Mouse (Mus musculus): ENCODE results near the gene Aifm2. TPM values are rescaled to one million over a fixed set of nuclear protein-coding genes. Genes with fewer than 3 reads are reported as not detected.

Aifm2 gene
- polyA plus RNA-seq, 1 experiment from 2014 or later: 4.4 TPM

DNA sequence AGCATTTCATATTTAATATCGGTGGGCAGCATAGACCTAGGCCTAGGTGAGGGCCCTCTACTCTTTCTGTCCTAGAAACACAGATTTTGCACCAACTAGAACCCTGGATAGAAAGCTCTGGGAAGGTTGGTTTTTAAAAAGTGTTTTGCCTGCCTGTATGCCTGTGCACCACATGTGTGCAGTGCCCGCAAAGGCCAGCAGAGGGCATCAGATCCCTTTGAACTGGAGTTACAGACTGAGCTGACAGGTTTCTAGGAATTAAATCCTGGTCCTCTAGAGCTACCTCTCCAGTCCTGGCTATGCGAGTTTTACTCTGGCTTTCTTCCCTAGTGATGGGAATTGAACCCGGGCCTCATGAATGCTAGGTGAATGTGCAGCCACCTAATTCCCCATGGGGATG, 30.1 kb downstream of the Aifm2 start:
- WGBS: 86% methylated on average over 4 of the region's 4 CpGs
- Histone ChIP-seq H3K4me3 (ENCODE audit: low read depth, low read length) (no peak overlapping the region), H3K9ac (ENCODE audit: low read length) (no peak overlapping the region), H3K4me2 (ENCODE audit: low read length) (no peak overlapping the region), H3K36me3 (ENCODE audit: control insufficient read depth, insufficient read depth, low read length) (peaks cover 98% of the 10 kb centered on the region), H3K27ac (ENCODE audit: low read depth, low read length) (no peak overlapping the region), H3K4me1 (ENCODE audit: control insufficient read depth, insufficient read depth, low read length) (no peaks in the 10 kb centered on the region), H3K9me3 (replicated peaks; ENCODE audit: control insufficient read depth, low read length) (no peaks in the 10 kb centered on the region), H3K27me3 (replicated peaks; ENCODE audit: control insufficient read depth, insufficient read depth, low read length) (no peaks in the 10 kb centered on the region)
- no peak for ATAC-seq
- peak; percentile 17 for DNase-seq (ENCODE audit: low spot score)

DNA sequence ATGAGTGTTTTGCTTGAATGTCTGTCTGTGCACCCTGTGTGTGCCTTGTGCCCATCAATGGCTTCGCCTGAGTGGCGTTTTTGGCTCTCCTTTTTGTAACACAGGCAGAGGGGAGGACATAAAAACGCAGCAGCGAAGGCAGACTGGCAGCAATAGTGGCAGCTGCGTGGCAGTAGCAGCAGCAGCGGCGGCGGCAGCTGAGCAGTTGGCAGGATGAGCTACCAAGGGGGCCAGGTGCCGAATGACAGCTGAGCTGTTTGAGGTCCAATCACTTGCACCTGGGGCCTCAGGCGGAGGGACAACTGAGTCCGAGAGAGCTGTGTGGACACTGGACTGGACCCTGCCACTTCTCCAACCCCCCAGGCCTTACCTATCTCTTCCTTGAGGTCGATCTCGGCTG, 32.2 kb downstream of the Aifm2 start:
- Histone ChIP-seq H3K27me3 (replicated peaks; ENCODE audit: control insufficient read depth, insufficient read depth, low read length) (no peaks in the 10 kb centered on the region), H3K27ac (ENCODE audit: low read depth, low read length) (no peak overlapping the region)
- no peak for DNase-seq (ENCODE audit: low spot score)

DNA sequence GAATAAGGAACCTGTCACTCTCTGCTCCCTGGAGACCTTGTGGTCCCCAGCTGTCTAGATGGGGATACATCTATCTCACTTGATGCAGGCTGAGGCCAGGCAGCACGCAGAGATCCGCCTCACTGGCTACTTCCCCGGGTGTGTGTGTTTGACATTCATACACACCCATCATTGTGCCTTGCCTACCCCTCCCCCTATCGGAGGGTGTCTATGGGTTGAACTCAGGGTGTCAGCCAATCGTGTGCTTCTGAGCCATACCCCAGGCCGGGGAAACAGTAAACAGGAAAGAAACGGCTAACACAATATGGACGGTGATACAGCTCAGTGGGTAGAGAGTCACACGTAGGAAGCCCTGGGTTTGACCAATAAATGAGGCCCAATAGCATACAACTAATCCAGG, 35.0 kb downstream of the Aifm2 start:
- H3K27ac ChIP-seq (ENCODE audit: low read depth, low read length): no peak overlapping the region
- 90% methylated on average over 9 of the region's 9 CpGs for WGBS
- H3K27me3 ChIP-seq (replicated peaks; ENCODE audit: control insufficient read depth, insufficient read depth, low read length): no peaks in the 10 kb centered on the region
- H3K4me2 ChIP-seq (ENCODE audit: low read length): no peak overlapping the region
- peaks cover 95% of the 10 kb centered on the region for H3K36me3 ChIP-seq (ENCODE audit: control insufficient read depth, insufficient read depth, low read length)
- ATAC-seq (no peak), DNase-seq (ENCODE audit: low spot score) (no peak)
- H3K9me3 ChIP-seq (replicated peaks; ENCODE audit: control insufficient read depth, low read length): no peaks in the 10 kb centered on the region
- no peak overlapping the region for H3K9ac ChIP-seq (ENCODE audit: low read length)
- H3K4me3 ChIP-seq (ENCODE audit: low read depth, low read length): no peak overlapping the region
- no peaks in the 10 kb centered on the region for H3K4me1 ChIP-seq (ENCODE audit: control insufficient read depth, insufficient read depth, low read length)

More for the DNA sequence above, 32.2 kb downstream of the Aifm2 start:
- no peak for ATAC-seq
- no peak overlapping the region for H3K9ac ChIP-seq (ENCODE audit: low read length)
- H3K4me3 ChIP-seq (ENCODE audit: low read depth, low read length): no peak overlapping the region
- peaks cover 98% of the 10 kb centered on the region for H3K36me3 ChIP-seq (ENCODE audit: control insufficient read depth, insufficient read depth, low read length)
- H3K9me3 ChIP-seq (replicated peaks; ENCODE audit: control insufficient read depth, low read length): no peaks in the 10 kb centered on the region
- H3K4me1 ChIP-seq (ENCODE audit: control insufficient read depth, insufficient read depth, low read length): no peaks in the 10 kb centered on the region
- 89% methylated on average over 13 of the region's 13 CpGs for WGBS
- H3K4me2 ChIP-seq (ENCODE audit: low read length): no peak overlapping the region

DNA sequence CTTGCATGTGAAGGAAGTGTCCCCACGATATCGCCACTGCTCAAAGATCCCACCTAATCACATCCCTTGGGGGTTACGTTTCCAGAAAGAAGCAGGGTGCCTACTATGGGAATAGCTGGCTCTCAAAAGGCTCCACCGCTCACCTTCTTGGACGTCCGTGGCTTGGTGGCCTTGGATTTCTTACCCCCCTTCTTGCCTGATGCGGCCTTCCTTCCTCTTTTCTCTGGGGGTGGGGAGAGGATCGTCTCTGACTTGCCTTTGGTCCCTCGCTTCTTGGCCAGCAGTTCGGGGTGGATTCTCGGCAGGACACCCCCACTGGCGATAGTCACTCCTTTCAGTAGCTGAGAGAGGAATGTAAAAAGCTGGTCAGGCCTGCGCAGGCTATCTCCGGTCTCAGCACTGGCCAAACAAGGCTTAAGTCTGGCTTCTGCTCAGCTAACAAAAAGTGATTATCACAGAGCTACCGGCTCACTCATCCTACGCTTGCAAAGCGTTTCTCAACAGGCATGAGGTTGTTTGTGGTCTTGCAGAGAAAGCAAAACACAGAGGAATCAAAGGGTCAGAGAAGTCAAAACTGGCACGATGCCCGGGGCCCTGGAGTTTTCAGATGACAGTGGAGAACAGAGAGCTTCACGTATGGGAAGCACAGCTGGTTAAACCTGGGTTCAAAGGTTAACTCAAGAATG, 36.6 kb downstream of the Aifm2 start:
- Histone ChIP-seq H3K9me3 (replicated peaks; ENCODE audit: control insufficient read depth, low read length) (no peaks in the 10 kb centered on the region), H3K4me2 (ENCODE audit: low read length) (no peak overlapping the region), H3K27me3 (replicated peaks; ENCODE audit: control insufficient read depth, insufficient read depth, low read length) (no peaks in the 10 kb centered on the region), H3K9ac (ENCODE audit: low read length) (no peak overlapping the region), H3K36me3 (ENCODE audit: control insufficient read depth, insufficient read depth, low read length) (peaks cover 94% of the 10 kb centered on the region), H3K4me3 (ENCODE audit: low read depth, low read length) (no peak overlapping the region), H3K4me1 (ENCODE audit: control insufficient read depth, insufficient read depth, low read length) (no peaks in the 10 kb centered on the region), H3K27ac (ENCODE audit: low read depth, low read length) (no peak overlapping the region)
- DNase-seq (ENCODE audit: low spot score) (no peak), ATAC-seq (no peak)
- 90% methylated on average over 20 of the region's 20 CpGs for WGBS

DNA sequence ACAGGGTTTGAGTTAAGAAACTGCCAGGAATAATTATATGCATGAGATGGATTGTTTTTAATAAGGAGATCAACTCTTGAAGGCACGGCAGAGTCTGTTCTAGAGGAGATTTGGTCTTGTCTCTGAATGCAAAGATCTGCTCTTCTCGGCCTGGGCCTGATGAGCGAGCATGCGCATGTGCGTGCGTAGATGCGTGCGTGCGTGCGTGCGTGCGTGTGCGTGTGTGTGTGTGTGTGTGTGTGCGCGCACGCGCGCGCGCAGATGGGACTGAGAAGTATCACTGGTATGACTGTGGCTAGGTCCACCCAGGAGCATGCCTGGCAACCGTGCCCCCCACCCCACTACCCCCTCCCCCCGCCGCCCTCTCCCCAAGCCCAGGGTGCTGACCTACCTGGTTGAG, 38.0 kb downstream of the Aifm2 start:
- H3K4me3 ChIP-seq (ENCODE audit: low read depth, low read length): no peak overlapping the region
- no peak overlapping the region for H3K4me2 ChIP-seq (ENCODE audit: low read length)
- H3K27ac ChIP-seq (ENCODE audit: low read depth, low read length): no peak overlapping the region
- H3K27me3 ChIP-seq (replicated peaks; ENCODE audit: control insufficient read depth, insufficient read depth, low read length): no peaks in the 10 kb centered on the region
- ATAC-seq (no peak), DNase-seq (ENCODE audit: low spot score) (no peak)
- H3K9me3 ChIP-seq (replicated peaks; ENCODE audit: control insufficient read depth, low read length): no peaks in the 10 kb centered on the region
- WGBS: 96% methylated on average over 23 of the region's 23 CpGs
- H3K4me1 ChIP-seq (ENCODE audit: control insufficient read depth, insufficient read depth, low read length): no peaks in the 10 kb centered on the region
- no peak overlapping the region for H3K9ac ChIP-seq (ENCODE audit: low read length)
- H3K36me3 ChIP-seq (ENCODE audit: control insufficient read depth, insufficient read depth, low read length): peaks cover 88% of the 10 kb centered on the region

DNA sequence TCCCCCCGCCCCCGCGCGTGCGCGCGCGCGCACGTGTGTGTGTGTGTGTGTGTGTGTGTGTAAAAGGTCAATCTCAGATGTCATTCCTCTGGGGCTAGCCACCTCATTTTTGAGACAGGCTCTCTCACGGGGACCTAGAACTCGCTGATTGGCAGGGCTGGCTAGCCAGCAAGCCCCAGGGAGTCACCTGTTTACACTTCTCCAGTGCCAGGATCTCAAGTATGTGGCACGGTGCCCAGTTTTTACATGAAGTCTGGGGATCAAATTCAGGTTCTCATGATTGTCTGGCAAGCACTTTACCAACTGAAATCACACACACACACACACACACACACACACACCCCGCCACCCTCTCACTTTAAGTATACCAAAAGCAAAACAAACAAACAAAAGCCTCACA, 42.0 kb downstream of the Aifm2 start:
- DNase-seq (ENCODE audit: low spot score) (peak; percentile 39), ATAC-seq (0 out of 2 replicates have a peak, but pooled peaks have one; percentile 42)
- no peaks in the 10 kb centered on the region for H3K27me3 ChIP-seq (replicated peaks; ENCODE audit: control insufficient read depth, insufficient read depth, low read length)
- WGBS: 90% methylated on average over 14 of the region's 14 CpGs
- no peaks in the 10 kb centered on the region for H3K9me3 ChIP-seq (replicated peaks; ENCODE audit: control insufficient read depth, low read length)
- H3K4me1 ChIP-seq (ENCODE audit: control insufficient read depth, insufficient read depth, low read length): no peaks in the 10 kb centered on the region
- H3K36me3 ChIP-seq (ENCODE audit: control insufficient read depth, insufficient read depth, low read length): peaks cover 50% of the 10 kb centered on the region
- H3K9ac ChIP-seq (ENCODE audit: low read length): no peak overlapping the region
- H3K4me2 ChIP-seq (ENCODE audit: low read length): no peak overlapping the region
- no peak overlapping the region for H3K27ac ChIP-seq (ENCODE audit: low read depth, low read length)
- no peak overlapping the region for H3K4me3 ChIP-seq (ENCODE audit: low read depth, low read length)

DNA sequence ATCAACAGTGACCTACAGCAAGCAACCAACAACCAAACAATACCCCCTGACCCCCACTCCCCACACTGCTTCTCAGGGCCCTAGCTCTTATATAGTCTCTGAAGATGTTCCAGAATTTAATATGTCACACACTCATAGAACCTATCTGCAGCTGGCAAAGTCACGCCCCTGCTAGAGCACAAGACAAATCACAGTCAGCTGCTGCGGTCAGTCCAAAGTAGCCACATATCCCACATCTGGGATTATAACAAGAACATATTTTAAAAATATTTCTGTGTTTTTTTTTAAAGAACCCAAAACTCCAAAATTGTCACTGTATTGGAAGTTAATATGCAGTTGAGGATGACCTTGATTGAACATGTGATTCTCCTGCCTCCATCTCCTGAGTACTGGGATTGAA, 43.8 kb downstream of the Aifm2 start:
- Histone ChIP-seq H3K4me3 (ENCODE audit: low read depth, low read length) (no peak overlapping the region), H3K9me3 (replicated peaks; ENCODE audit: control insufficient read depth, low read length) (no peaks in the 10 kb centered on the region), H3K36me3 (ENCODE audit: control insufficient read depth, insufficient read depth, low read length) (peaks cover 34% of the 10 kb centered on the region), H3K9ac (ENCODE audit: low read length) (no peak overlapping the region), H3K4me1 (ENCODE audit: control insufficient read depth, insufficient read depth, low read length) (no peaks in the 10 kb centered on the region), H3K27me3 (replicated peaks; ENCODE audit: control insufficient read depth, insufficient read depth, low read length) (no peaks in the 10 kb centered on the region), H3K27ac (ENCODE audit: low read depth, low read length) (no peak overlapping the region), H3K4me2 (ENCODE audit: low read length) (no peak overlapping the region)
- no peak for DNase-seq (ENCODE audit: low spot score)
- 97% methylated on average over 2 of the region's 2 CpGs for WGBS
- no peak for ATAC-seq

DNA sequence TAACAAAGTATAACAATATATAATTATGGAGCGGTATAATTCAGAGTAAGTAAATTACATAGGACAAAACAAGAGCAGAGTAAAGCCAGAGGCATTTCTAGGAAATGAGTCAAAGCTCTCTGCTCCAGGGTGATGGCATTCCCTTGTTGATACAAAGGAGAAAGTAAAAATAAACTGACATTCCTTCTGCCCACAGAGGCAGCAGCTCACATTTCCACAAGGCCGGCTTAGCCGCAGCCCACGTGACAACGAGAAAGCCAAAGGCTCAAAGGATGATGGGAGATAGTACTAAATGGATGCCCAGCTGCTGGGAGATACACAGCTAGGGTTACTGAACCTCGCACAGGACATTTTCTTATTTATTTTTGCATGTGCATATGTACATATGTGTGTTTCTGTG, 44.8 kb downstream of the Aifm2 start:
- Histone ChIP-seq H3K4me2 (ENCODE audit: low read length) (no peak overlapping the region), H3K27me3 (replicated peaks; ENCODE audit: control insufficient read depth, insufficient read depth, low read length) (no peaks in the 10 kb centered on the region), H3K9me3 (replicated peaks; ENCODE audit: control insufficient read depth, low read length) (no peaks in the 10 kb centered on the region), H3K36me3 (ENCODE audit: control insufficient read depth, insufficient read depth, low read length) (peaks cover 28% of the 10 kb centered on the region), H3K9ac (ENCODE audit: low read length) (no peak overlapping the region), H3K4me1 (ENCODE audit: control insufficient read depth, insufficient read depth, low read length) (no peaks in the 10 kb centered on the region), H3K27ac (ENCODE audit: low read depth, low read length) (no peak overlapping the region), H3K4me3 (ENCODE audit: low read depth, low read length) (no peak overlapping the region)
- DNase-seq (ENCODE audit: low spot score): no peak
- 86% methylated on average over 6 of the region's 6 CpGs for WGBS
- ATAC-seq: no peak

DNA sequence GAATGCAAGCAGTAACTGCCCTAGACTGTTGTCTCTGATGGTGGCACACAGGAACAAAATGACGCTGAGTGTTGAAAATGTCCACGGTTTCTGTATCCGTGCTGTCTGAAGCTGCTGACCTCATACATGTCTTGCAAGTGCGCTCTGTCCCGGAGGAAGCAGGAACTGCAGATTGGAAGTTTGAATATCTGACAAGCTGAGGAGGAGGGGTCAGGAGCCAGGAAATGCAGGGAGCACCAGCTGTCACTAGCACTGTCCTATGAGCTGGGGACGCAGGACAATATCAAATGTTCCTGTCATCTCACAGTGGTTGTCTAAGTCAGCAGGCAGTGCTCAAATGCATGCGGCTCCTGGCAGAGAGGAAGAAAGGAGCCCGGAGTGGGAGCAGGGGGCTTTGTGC, 49.6 kb downstream of the Aifm2 start:
- WGBS: 85% methylated on average over 8 of the region's 8 CpGs
- Histone ChIP-seq H3K9me3 (replicated peaks; ENCODE audit: control insufficient read depth, low read length) (no peaks in the 10 kb centered on the region), H3K27ac (ENCODE audit: low read depth, low read length) (no peak overlapping the region; the same call in 1 of the 2 replicates), H3K4me3 (ENCODE audit: low read depth, low read length) (no peak overlapping the region), H3K4me1 (ENCODE audit: control insufficient read depth, insufficient read depth, low read length) (peaks cover 7% of the 10 kb centered on the region), H3K27me3 (replicated peaks; ENCODE audit: control insufficient read depth, insufficient read depth, low read length) (no peaks in the 10 kb centered on the region), H3K4me2 (ENCODE audit: low read length) (no peak overlapping the region), H3K36me3 (ENCODE audit: control insufficient read depth, insufficient read depth, low read length) (0 out of 2 replicates have a peak, but pooled peaks cover 6% of the 10 kb centered on the region), H3K9ac (ENCODE audit: low read length) (no peak overlapping the region)
- DNase-seq (ENCODE audit: low spot score): no peak
- ATAC-seq: no peak
